Mouse (Mus musculus): ENCODE data around the gene Dapk2.

Dapk2 gene

DNA sequence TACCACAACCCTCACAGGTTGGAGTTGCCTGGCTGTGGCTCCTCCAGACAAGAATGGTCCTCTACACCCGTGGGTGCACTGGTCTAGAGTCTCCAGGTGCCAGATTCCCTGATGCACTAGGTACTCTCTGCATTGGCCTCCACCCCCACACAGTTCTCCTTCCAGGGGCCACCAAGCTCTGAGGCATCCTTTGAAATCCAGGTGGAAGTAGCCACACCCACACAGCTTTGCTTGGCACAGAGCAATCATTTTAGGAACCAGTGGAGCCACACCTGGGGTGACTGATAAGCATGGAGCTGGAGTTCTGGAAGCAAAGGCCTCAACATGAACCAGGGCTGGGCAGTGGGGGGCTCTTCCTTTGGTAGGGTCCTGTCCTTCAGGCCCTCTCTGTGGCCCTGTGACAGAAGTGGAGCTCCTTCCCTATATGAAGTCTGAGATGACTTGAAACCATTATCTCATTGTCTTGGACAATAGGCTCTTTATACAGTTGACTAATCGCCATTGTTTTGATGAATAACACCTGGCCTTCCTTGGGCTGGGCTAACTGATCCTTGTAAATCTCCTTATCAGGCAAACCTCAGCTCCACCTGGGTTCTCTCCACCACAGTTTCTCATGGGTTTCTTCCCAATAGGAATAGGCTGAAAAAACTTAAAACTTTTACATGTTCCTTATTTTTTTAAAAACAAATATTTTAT, 70.6 kb downstream of the Dapk2 start:
- no peak for DNase-seq (ENCODE audit: extremely low spot score, low spot score)

GRCm38 (mm10) chr9:66231820-66232479, 73.9 kb downstream of the Dapk2 start:
- DNase-seq (ENCODE audit: extremely low spot score, low spot score), result no peak

DNA sequence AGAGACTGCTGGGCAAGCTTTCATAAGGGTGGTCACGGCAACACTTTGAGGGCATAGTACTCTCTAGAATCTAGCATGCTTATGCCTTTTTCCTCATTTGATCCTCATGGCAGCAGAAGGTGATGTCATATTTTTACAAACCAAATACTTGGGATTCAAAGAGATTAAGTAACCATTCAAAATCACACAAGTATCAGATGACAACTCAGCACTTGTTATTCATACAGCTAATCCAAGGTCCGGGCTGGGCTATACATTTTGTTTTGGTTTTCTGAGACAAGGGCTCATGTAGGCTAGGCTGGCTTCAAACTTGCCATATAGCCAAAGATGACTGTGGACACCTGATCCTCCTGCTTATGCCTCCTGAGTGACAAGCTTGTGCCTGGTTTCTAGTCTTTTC, 78.6 kb downstream of the Dapk2 start:
- DNase-seq (ENCODE audit: extremely low spot score, low spot score), result no peak

DNA sequence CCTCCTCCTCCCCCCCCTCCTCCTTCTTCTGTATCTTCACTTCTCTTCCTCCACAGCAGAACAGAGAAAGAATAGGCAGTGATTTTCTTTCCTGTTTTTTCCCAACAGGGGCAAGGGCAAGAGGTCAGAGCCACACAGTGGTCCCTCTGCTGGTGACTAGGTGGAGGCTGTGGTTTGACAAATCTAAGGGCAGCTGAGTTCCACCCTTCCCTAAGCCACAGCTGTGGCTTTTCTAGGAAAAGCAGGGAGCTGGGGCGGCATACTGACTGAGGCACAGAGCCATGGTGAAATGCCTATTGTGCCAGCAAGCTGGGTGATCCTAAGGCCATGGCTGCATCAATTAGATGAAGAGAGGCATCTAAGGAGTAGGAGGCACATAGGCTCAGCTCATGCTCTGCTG, 79.7 kb downstream of the Dapk2 start:
- DNase-seq (ENCODE audit: extremely low spot score, low spot score), result no peak

- DNase-seq (ENCODE audit: extremely low spot score, low spot score), result no peak
These were observed 81.2 kb downstream of the Dapk2 start for GRCm38 (mm10) chr9:66239173-66239572.

GRCm38 (mm10) chr9:66239691-66240090, 81.7 kb downstream of the Dapk2 start:
- no peak for DNase-seq (ENCODE audit: extremely low spot score, low spot score)

- DNase-seq (ENCODE audit: extremely low spot score, low spot score), result no peak
These were observed 82.5 kb downstream of the Dapk2 start for GRCm38 (mm10) chr9:66240493-66240892.

GRCm38 (mm10) chr9:66240991-66241390, 83.0 kb downstream of the Dapk2 start:
- peak; percentile 36 for DNase-seq (ENCODE audit: extremely low spot score, low spot score)

- no peak for DNase-seq (ENCODE audit: extremely low spot score, low spot score)
These were observed 83.7 kb downstream of the Dapk2 start for GRCm38 (mm10) chr9:66241722-66242121.

- no peak for DNase-seq (ENCODE audit: extremely low spot score, low spot score)
These were observed 85.2 kb downstream of the Dapk2 start for GRCm38 (mm10) chr9:66243240-66243639.

DNA sequence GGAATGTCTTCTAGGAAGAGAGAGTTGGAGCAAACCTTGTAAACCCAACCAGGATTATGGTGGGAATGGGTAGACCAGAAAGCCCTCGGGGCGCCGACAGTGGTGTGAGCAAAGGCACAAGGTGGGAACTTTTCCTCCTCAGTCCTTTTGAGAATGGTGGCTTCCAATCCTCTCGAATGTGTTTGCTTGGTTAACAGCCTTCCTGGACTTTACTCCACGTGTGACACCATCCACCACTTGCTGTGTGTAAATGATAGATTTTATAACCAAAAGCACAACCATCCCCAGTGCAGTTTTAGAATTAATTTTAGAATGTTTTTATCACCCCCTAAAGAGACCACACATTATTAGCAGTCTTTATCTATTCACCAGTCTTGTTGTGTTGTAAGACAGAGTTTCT, 86.1 kb downstream of the Dapk2 start:
- DNase-seq (ENCODE audit: extremely low spot score, low spot score), result no peak

GRCm38 (mm10) chr9:66245707-66246106, 87.7 kb downstream of the Dapk2 start:
- no peak for DNase-seq (ENCODE audit: extremely low spot score, low spot score)

DNA sequence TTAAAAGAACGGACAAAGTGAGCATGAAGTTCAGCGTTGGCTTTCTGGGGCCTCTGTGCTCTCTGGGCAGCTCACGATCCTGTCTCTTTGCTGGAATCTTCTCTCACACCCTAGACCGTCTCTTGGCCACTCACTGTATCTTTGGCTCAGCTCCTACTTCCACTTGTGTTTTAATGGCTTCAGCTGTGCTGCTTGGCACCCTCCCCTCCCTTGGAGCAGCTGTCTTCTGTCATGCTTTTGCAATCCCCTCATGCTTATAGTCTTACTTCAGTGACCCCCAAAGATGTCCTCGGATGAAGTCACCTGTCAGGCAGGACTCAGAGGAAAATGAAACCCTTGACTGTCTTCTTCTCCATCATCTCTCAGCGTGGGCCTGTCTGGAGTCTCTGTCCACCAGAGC, 91.3 kb downstream of the Dapk2 start:
- DNase-seq (ENCODE audit: extremely low spot score, low spot score), result no peak

- no peak for DNase-seq (ENCODE audit: extremely low spot score, low spot score)
These were observed 93.2 kb downstream of the Dapk2 start for GRCm38 (mm10) chr9:66251159-66251691.

DNA sequence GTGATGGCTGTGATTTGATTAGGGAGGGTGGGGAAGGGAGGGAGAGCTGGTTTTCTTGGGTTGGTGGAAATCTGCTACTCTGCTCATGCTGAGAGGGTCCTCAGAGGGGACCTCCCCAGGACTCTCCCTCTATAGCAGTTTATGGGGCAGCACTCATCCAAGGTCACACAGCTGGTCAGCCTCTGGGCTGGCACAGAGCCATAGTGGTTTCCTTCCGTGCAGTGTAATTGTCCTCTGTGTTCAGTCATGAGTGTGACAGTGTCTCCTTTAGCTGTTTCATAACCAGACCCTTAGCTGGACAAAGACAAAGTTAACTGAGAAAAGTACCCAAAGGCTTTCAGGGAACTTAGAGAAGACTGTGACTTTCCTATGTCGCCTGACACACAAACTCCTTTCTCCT, 103.7 kb downstream of the Dapk2 start:
- no peak for DNase-seq (ENCODE audit: extremely low spot score, low spot score)

- no peak for DNase-seq (ENCODE audit: extremely low spot score, low spot score)
These were observed 105.7 kb downstream of the Dapk2 start for GRCm38 (mm10) chr9:66263701-66264100.

GRCm38 (mm10) chr9:66265645-66266044, 107.6 kb downstream of the Dapk2 start:
- no peak for DNase-seq (ENCODE audit: extremely low spot score, low spot score)

- DNase-seq (ENCODE audit: extremely low spot score, low spot score), result no peak
These were observed 108.5 kb downstream of the Dapk2 start for GRCm38 (mm10) chr9:66266237-66267170.

DNA sequence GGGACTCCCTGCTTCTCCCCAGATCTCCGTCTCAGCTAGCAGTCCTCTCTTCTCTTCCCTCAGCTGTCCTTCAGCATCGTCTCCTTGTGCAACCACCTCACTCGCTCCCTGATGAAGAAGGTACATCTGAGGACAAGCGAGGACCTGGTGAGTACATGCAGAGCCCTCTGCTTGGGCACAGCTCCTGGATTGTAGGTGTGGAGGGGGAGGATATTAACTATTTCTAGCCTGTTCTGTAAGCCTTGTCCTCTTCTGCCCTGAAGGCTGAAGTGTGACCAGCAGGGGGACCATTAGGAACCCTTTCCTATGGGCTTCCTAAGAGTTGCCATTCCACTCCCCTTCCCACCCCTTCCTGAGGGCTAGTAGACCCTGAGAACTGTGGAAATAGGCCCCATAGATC, 110.8 kb downstream of the Dapk2 start:
- DNase-seq (ENCODE audit: extremely low spot score, low spot score), result no peak

DNA sequence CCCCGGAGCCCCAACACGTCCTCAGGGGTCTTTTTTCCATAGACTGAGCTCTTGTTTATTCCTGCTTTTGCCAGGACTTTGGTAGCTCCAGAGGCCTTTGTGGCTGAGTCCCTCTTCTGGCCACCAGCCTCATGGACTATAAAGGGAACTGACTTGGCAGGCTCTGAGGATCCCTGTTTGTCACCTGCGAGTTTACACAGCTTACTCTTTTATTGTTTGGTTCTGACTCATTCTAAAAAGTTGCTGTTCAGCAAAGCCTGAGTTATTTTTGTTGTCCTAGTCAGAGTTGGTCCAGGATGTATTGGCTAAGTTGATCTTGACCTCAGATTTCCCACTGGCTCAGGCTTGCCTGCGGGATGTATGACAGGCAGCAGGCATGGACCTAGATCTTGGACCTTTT, 112.0 kb downstream of the Dapk2 start:
- DNase-seq (ENCODE audit: extremely low spot score, low spot score), result no peak

GRCm38 (mm10) chr9:66271726-66272125, 113.7 kb downstream of the Dapk2 start:
- no peak for DNase-seq (ENCODE audit: extremely low spot score, low spot score)

DNA sequence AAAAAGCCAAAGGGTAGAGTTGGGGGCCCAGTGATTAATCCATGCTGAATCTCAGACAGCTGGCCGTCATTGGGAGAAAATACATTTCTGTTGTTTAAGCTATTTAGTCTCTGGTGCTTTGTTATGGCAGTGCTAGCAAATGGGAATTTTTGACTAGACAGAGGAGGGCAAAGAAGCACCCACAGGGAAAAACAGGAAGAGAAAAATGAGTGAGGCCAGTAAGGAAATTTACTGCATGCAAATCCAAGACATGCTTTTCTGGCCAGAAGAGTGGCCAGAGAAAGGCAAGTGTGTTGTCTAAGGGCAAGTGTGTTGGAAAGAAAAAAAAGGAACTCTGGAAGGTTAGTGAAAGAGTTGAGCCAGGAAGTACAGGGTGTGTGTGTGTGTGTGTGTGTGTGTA, 115.6 kb downstream of the Dapk2 start:
- DNase-seq (ENCODE audit: extremely low spot score, low spot score), result no peak
